Mouse (Mus musculus): ENCODE measurements around the gene Col1a2. TPM values are rescaled to one million over a fixed set of nuclear protein-coding genes. Genes with fewer than 3 reads are reported as not detected.
A peak's percentile ranks its signal among the peaks of the same experiment; 100 is the strongest.

Gene Col1a2
- polyA plus RNA-seq, 1 experiment from 2014 or later: 373 TPM

GRCm38 (mm10) chr6:4545727-4546126 is 41.1 kb downstream of the Col1a2 start:
- Histone ChIP-seq H3K4me1 (ENCODE audit: control insufficient read depth in 2 of 2, insufficient read depth in 2 of 2, low read length in 2 of 2) (peaks cover 0 to 2% of the 10 kb centered on the region in 2 experiments; a peak in 1 of 4 replicates), H3K36me3 (ENCODE audit: control insufficient read depth, insufficient read depth, low read length) (no peaks in the 10 kb centered on the region), H3K9ac (ENCODE audit: low read length) (peak overlapping the region; percentile 43; the same call in 1 of the 2 replicates), H3K4me2 (ENCODE audit: low read length) (peak overlapping the region; percentile 58), H3K9me3 (ENCODE audit: control insufficient read depth, low read length) (no peaks in the 10 kb centered on the region), H3K27ac (replicated peaks in 1 of 2; ENCODE audit: control insufficient read depth in 1 of 2, insufficient read depth in 1 of 2, low read depth in 2 of 2, low read length in 2 of 2) (no peak overlapping the region), H3K4me3 (ENCODE audit: control insufficient read depth in 1 of 2, insufficient read depth in 1 of 2, low read depth in 1 of 2, low read length in 2 of 2) (peak overlapping the region; percentile 25 to 32; a peak in 3 of 4 replicates), H3K27me3 (ENCODE audit: control insufficient read depth, insufficient read depth, low read length) (no peaks in the 10 kb centered on the region)
- no peak for ATAC-seq (ENCODE audit: insufficient number of reproducible peaks, insufficient read depth, low FRiP score, low read depth)
- 15% methylated on average over 8 of the region's 8 CpGs for WGBS

DNA sequence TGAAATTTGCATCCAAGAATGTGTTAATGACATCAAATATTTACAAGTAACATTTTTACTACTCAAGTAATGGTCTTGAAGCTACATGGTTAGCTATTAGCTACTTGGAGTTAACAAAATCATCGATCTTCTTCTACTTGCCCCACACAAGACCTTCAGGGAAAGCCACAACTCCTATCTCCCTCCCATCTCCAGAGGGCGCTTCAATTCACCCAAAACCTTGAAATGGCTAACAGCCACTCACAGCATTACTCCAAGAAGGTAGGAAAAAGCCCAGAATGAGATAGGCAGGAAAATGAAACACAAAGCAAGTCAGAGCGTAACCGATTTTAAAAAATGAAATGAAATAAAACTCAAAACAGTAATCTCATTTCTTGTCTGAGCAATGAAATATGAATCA is 44.3 kb downstream of the Col1a2 start:
- Histone ChIP-seq H3K27me3 (ENCODE audit: control insufficient read depth, insufficient read depth, low read length) (no peaks in the 10 kb centered on the region), H3K4me3 (ENCODE audit: control insufficient read depth in 1 of 2, insufficient read depth in 1 of 2, low read depth in 1 of 2, low read length in 2 of 2) (no peak overlapping the region), H3K9ac (ENCODE audit: low read length) (no peak overlapping the region), H3K4me2 (ENCODE audit: low read length) (no peak overlapping the region), H3K27ac (replicated peaks in 1 of 2; ENCODE audit: control insufficient read depth in 1 of 2, insufficient read depth in 1 of 2, low read depth in 2 of 2, low read length in 2 of 2) (no peak overlapping the region), H3K4me1 (ENCODE audit: control insufficient read depth in 2 of 2, insufficient read depth in 2 of 2, low read length in 2 of 2) (peaks cover 0 to 2% of the 10 kb centered on the region in 2 experiments; a peak in 1 of 4 replicates), H3K9me3 (ENCODE audit: control insufficient read depth, low read length) (no peaks in the 10 kb centered on the region), H3K36me3 (ENCODE audit: control insufficient read depth, insufficient read depth, low read length) (no peaks in the 10 kb centered on the region)
- WGBS: 61% methylated on average over 4 of the region's 4 CpGs
- no peak for ATAC-seq (ENCODE audit: insufficient number of reproducible peaks, insufficient read depth, low FRiP score, low read depth)

DNA sequence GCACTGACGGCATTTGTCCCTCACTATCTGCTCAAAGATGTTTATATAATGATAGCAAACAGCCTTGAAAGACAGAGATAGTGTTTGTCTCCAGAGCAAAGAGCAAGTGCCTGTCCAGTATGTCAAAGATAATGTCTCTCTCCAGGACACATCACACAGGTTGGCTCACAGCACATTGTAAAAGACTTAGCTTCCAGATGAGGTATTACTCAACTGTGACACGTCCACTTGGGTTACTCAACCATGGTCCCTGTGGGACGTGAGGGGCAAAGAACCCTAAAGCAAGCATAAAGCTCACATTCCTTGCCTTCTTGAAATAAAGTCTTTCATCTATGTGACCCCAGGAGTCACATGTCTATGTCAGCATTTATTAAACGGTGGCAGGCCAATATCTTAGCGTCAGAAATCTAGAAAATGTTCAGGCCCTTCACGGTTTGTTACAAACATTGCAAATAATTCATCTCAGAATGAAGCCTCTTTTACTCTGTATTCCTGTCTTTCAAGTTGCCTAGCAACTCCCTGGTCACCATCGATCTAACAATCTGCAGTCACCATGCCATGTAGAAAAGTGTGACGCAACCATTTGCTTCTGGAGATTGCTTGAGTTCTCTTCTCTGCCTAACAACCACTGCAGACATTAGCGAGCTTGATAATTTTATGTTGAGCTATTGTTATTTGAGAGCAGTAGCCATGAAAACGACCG is 45.4 kb downstream of the Col1a2 start:
- no peaks in the 10 kb centered on the region for H3K27me3 ChIP-seq (ENCODE audit: control insufficient read depth, insufficient read depth, low read length)
- peaks cover 0 to 2% of the 10 kb centered on the region in 2 experiments; a peak in 1 of 4 replicates for H3K4me1 ChIP-seq (ENCODE audit: control insufficient read depth in 2 of 2, insufficient read depth in 2 of 2, low read length in 2 of 2)
- 44% methylated on average over 11 of the region's 11 CpGs for WGBS
- H3K36me3 ChIP-seq (ENCODE audit: control insufficient read depth, insufficient read depth, low read length): no peaks in the 10 kb centered on the region
- H3K9me3 ChIP-seq (ENCODE audit: control insufficient read depth, low read length): no peaks in the 10 kb centered on the region
- H3K4me3 ChIP-seq (ENCODE audit: control insufficient read depth in 1 of 2, insufficient read depth in 1 of 2, low read depth in 1 of 2, low read length in 2 of 2): no peak overlapping the region
- H3K4me2 ChIP-seq (ENCODE audit: low read length): no peak overlapping the region
- no peak for ATAC-seq (ENCODE audit: insufficient number of reproducible peaks, insufficient read depth, low FRiP score, low read depth)
- no peak overlapping the region for H3K9ac ChIP-seq (ENCODE audit: low read length)
- H3K27ac ChIP-seq (replicated peaks in 1 of 2; ENCODE audit: control insufficient read depth in 1 of 2, insufficient read depth in 1 of 2, low read depth in 2 of 2, low read length in 2 of 2): no peak overlapping the region

GRCm38 (mm10) chr6:4550549-4550915 is 45.9 kb downstream of the Col1a2 start:
- no peak overlapping the region for H3K4me3 ChIP-seq (ENCODE audit: control insufficient read depth in 1 of 2, insufficient read depth in 1 of 2, low read depth in 1 of 2, low read length in 2 of 2)
- ATAC-seq (ENCODE audit: insufficient number of reproducible peaks, insufficient read depth, low FRiP score, low read depth): no peak
- H3K4me2 ChIP-seq (ENCODE audit: low read length): no peak overlapping the region
- H3K27me3 ChIP-seq (ENCODE audit: control insufficient read depth, insufficient read depth, low read length): no peaks in the 10 kb centered on the region
- 82% methylated on average over 1 of the region's 1 CpGs for WGBS
- no peak overlapping the region for H3K27ac ChIP-seq (replicated peaks in 1 of 2; ENCODE audit: control insufficient read depth in 1 of 2, insufficient read depth in 1 of 2, low read depth in 2 of 2, low read length in 2 of 2)
- no peaks in the 10 kb centered on the region for H3K9me3 ChIP-seq (ENCODE audit: control insufficient read depth, low read length)
- H3K36me3 ChIP-seq (ENCODE audit: control insufficient read depth, insufficient read depth, low read length): no peaks in the 10 kb centered on the region
- H3K4me1 ChIP-seq (ENCODE audit: control insufficient read depth in 2 of 2, insufficient read depth in 2 of 2, low read length in 2 of 2): peaks cover 0 to 2% of the 10 kb centered on the region in 2 experiments; a peak in 1 of 4 replicates
- H3K9ac ChIP-seq (ENCODE audit: low read length): no peak overlapping the region

- 85% methylated on average over 6 of the region's 6 CpGs for WGBS
- Histone ChIP-seq H3K9me3 (ENCODE audit: control insufficient read depth, low read length) (no peaks in the 10 kb centered on the region), H3K4me2 (ENCODE audit: low read length) (no peak overlapping the region), H3K9ac (ENCODE audit: low read length) (no peak overlapping the region), H3K4me3 (ENCODE audit: control insufficient read depth in 1 of 2, insufficient read depth in 1 of 2, low read depth in 1 of 2, low read length in 2 of 2) (no peak overlapping the region), H3K27ac (replicated peaks in 1 of 2; ENCODE audit: control insufficient read depth in 1 of 2, insufficient read depth in 1 of 2, low read depth in 2 of 2, low read length in 2 of 2) (no peak overlapping the region), H3K4me1 (ENCODE audit: control insufficient read depth in 2 of 2, insufficient read depth in 2 of 2, low read length in 2 of 2) (peaks cover 4 to 7% of the 10 kb centered on the region in 2 experiments; a peak in 3 of 4 replicates), H3K36me3 (ENCODE audit: control insufficient read depth, insufficient read depth, low read length) (no peaks in the 10 kb centered on the region), H3K27me3 (ENCODE audit: control insufficient read depth, insufficient read depth, low read length) (no peaks in the 10 kb centered on the region)
- no peak for ATAC-seq (ENCODE audit: insufficient number of reproducible peaks, insufficient read depth, low FRiP score, low read depth)
Observed at GRCm38 (mm10) chr6:4555366-4555765, 50.8 kb downstream of the Col1a2 start.

- Histone ChIP-seq H3K4me1 (ENCODE audit: control insufficient read depth in 2 of 2, insufficient read depth in 2 of 2, low read length in 2 of 2) (peaks cover 9 to 11% of the 10 kb centered on the region in 2 experiments; a peak in 3 of 4 replicates), H3K36me3 (ENCODE audit: control insufficient read depth, insufficient read depth, low read length) (no peaks in the 10 kb centered on the region), H3K4me2 (ENCODE audit: low read length) (no peak overlapping the region), H3K27me3 (ENCODE audit: control insufficient read depth, insufficient read depth, low read length) (no peaks in the 10 kb centered on the region), H3K9ac (ENCODE audit: low read length) (no peak overlapping the region), H3K27ac (replicated peaks in 1 of 2; ENCODE audit: control insufficient read depth in 1 of 2, insufficient read depth in 1 of 2, low read depth in 2 of 2, low read length in 2 of 2) (no peak overlapping the region), H3K9me3 (ENCODE audit: control insufficient read depth, low read length) (no peaks in the 10 kb centered on the region), H3K4me3 (ENCODE audit: control insufficient read depth in 1 of 2, insufficient read depth in 1 of 2, low read depth in 1 of 2, low read length in 2 of 2) (no peak overlapping the region)
- WGBS: 82% methylated on average over 8 of the region's 8 CpGs
- ATAC-seq (ENCODE audit: insufficient number of reproducible peaks, insufficient read depth, low FRiP score, low read depth): no peak
Observed at GRCm38 (mm10) chr6:4557086-4557485, 52.5 kb downstream of the Col1a2 start.

DNA sequence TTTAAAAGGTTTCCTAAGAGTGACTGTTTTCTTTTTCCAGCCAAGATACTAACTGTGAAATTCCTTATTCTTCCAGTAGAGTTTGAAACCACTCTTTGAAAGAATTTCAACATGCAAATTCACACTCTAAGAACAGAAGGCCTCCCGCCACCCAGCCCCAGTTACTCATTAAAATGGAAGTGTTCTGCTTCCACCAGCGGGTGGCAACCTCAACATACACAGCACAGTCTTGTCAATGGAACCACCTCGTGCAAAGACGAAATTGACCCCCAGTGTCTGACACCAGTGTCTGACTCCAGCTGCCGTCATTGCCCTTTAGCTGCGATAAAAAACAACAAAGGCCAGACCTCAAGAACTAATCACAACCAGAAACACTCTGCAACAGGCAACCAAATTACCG is 53.1 kb downstream of the Col1a2 start:
- Histone ChIP-seq H3K4me3 (ENCODE audit: control insufficient read depth in 1 of 2, insufficient read depth in 1 of 2, low read depth in 1 of 2, low read length in 2 of 2) (no peak overlapping the region), H3K4me1 (ENCODE audit: control insufficient read depth in 2 of 2, insufficient read depth in 2 of 2, low read length in 2 of 2) (peaks cover 9 to 11% of the 10 kb centered on the region in 2 experiments; a peak in 3 of 4 replicates), H3K9me3 (ENCODE audit: control insufficient read depth, low read length) (no peaks in the 10 kb centered on the region), H3K4me2 (ENCODE audit: low read length) (peak overlapping the region; percentile 51), H3K36me3 (ENCODE audit: control insufficient read depth, insufficient read depth, low read length) (no peaks in the 10 kb centered on the region), H3K27me3 (ENCODE audit: control insufficient read depth, insufficient read depth, low read length) (no peaks in the 10 kb centered on the region), H3K27ac (replicated peaks in 1 of 2; ENCODE audit: control insufficient read depth in 1 of 2, insufficient read depth in 1 of 2, low read depth in 2 of 2, low read length in 2 of 2) (no peak overlapping the region), H3K9ac (ENCODE audit: low read length) (no peak overlapping the region)
- 12% methylated on average over 7 of the region's 7 CpGs for WGBS
- ATAC-seq (ENCODE audit: insufficient number of reproducible peaks, insufficient read depth, low FRiP score, low read depth): no peak

GRCm38 (mm10) chr6:4561156-4561555 is 56.5 kb downstream of the Col1a2 start:
- Histone ChIP-seq H3K27ac (replicated peaks in 1 of 2; ENCODE audit: control insufficient read depth in 1 of 2, insufficient read depth in 1 of 2, low read depth in 2 of 2, low read length in 2 of 2) (no peak overlapping the region), H3K4me3 (ENCODE audit: control insufficient read depth in 1 of 2, insufficient read depth in 1 of 2, low read depth in 1 of 2, low read length in 2 of 2) (no peak overlapping the region)
- ATAC-seq (ENCODE audit: insufficient number of reproducible peaks, insufficient read depth, low FRiP score, low read depth): no peak

More at GRCm38 (mm10) chr6:4561156-4561555, 56.5 kb downstream of the Col1a2 start:
- Histone ChIP-seq H3K4me1 (ENCODE audit: control insufficient read depth in 2 of 2, insufficient read depth in 2 of 2, low read length in 2 of 2) (peaks cover 9 to 11% of the 10 kb centered on the region in 2 experiments; a peak in 3 of 4 replicates), H3K9me3 (ENCODE audit: control insufficient read depth, low read length) (no peaks in the 10 kb centered on the region), H3K36me3 (ENCODE audit: control insufficient read depth, insufficient read depth, low read length) (no peaks in the 10 kb centered on the region), H3K27me3 (ENCODE audit: control insufficient read depth, insufficient read depth, low read length) (no peaks in the 10 kb centered on the region), H3K9ac (ENCODE audit: low read length) (no peak overlapping the region), H3K4me2 (ENCODE audit: low read length) (peak overlapping the region; percentile 33)
- WGBS: 21% methylated on average over 11 of the region's 11 CpGs

Data from heart, embryonic 14.5 days (tissue).